Mouse (Mus musculus) liver, embryonic 14.5 days (tissue): ENCODE measurements around the gene Ppm1f.

Experiments
- CTCF ChIP-seq: IDR thresholded peaks from 2 replicates; pipeline ENCODE4 v1.5.1; 2016; ENCODE audit warnings: antibody characterized with exemption, low read depth, control low read depth
- EP300 ChIP-seq: IDR thresholded peaks from 2 replicates; pipeline ENCODE4 v1.6.1; 2016; ENCODE audit warnings: antibody characterized with exemption, low read depth

GRCm38 (mm10) chr16:16902329-16902728 is 6.1 kb downstream of the Ppm1f start:
- TF ChIP-seq CTCF, result no peak
- no peak for TF ChIP-seq EP300
